Mouse (Mus musculus) lung, adult 2 months (tissue): ENCODE results near the gene Med16.

Experiments
- CTCF ChIP-seq: fragments of 200-500 bp; IDR thresholded peaks from 2 replicates; pipeline ENCODE4 v1.5.1; 2011; ENCODE audit warnings: mild to moderate bottlenecking, low read length, control low read depth; ENCODE audit not compliant: insufficient read depth
- POLR2A ChIP-seq: fragments of 200-500 bp; IDR thresholded peaks from 2 replicates; pipeline ENCODE4 v1.6.1; 2011; ENCODE audit warnings: low read depth, mild to moderate bottlenecking, control low read depth, low read length, borderline replicate concordance; ENCODE audit errors: extremely low read depth

- TF ChIP-seq CTCF (no peak), POLR2A (no peak)
These were observed 35.9 kb downstream of the Med16 start for GRCm38 (mm10) chr10:79872862-79873261.
